Mouse (Mus musculus): ENCODE results near the gene Dmrt1. TPM values are rescaled to one million over a fixed set of nuclear protein-coding genes. Genes with fewer than 3 reads are reported as not detected.
A peak's percentile ranks its signal among the peaks of the same experiment; 100 is the strongest.

Dmrt1 gene
- polyA plus RNA-seq, 1 experiment from 2014 or later = 0.27 TPM

- peaks cover 98% of the 10 kb centered on the region for H3K27me3 ChIP-seq (replicated peaks)
- H3K4me1 ChIP-seq = peaks cover 23% of the 10 kb centered on the region
- WGBS = under 1% methylated on average over 42 of the region's 42 CpGs
- peak overlapping the region; percentile 54 for H3K4me2 ChIP-seq (replicated peaks)
- H3K4me3 ChIP-seq = peak overlapping the region; percentile 29
- peak overlapping the region; percentile 38; the same call in 1 of the 2 replicates for H3K9ac ChIP-seq
- no peak overlapping the region for H3K27ac ChIP-seq
- no peaks in the 10 kb centered on the region for H3K36me3 ChIP-seq
- 0 out of 2 replicates have a peak, but pooled peaks have one; percentile 37 for ATAC-seq (ENCODE audit: low FRiP score, low read depth)
- H3K9me3 ChIP-seq = no peaks in the 10 kb centered on the region
These were observed 105.7 kb downstream of the Dmrt1 start for GRCm38 (mm10) chr19:25611116-25611515.

GRCm38 (mm10) chr19:25611876-25612805 lies 106.7 kb downstream of the Dmrt1 start:
- Histone ChIP-seq H3K4me1 (peaks cover 20% of the 10 kb centered on the region), H3K27ac (no peak overlapping the region), H3K4me2 (replicated peaks) (no peak overlapping the region), H3K9ac (no peak overlapping the region), H3K9me3 (no peaks in the 10 kb centered on the region), H3K4me3 (no peak overlapping the region; the same call in 1 of the 2 replicates), H3K36me3 (no peaks in the 10 kb centered on the region), H3K27me3 (replicated peaks) (peaks cover 98% of the 10 kb centered on the region)
- ATAC-seq (ENCODE audit: low FRiP score, low read depth) = no peak
- WGBS = under 1% methylated on average over 16 of the region's 16 CpGs

- 1% methylated on average over 6 of the region's 6 CpGs for WGBS
- peaks cover 98% of the 10 kb centered on the region for H3K27me3 ChIP-seq (replicated peaks)
- no peak overlapping the region for H3K4me3 ChIP-seq
- no peak overlapping the region for H3K9ac ChIP-seq
- ATAC-seq (ENCODE audit: low FRiP score, low read depth) = no peak
- no peaks in the 10 kb centered on the region for H3K36me3 ChIP-seq
- H3K4me1 ChIP-seq = peaks cover 15% of the 10 kb centered on the region
- no peaks in the 10 kb centered on the region for H3K9me3 ChIP-seq
- H3K27ac ChIP-seq = no peak overlapping the region
- H3K4me2 ChIP-seq (replicated peaks) = no peak overlapping the region
These were observed 107.4 kb downstream of the Dmrt1 start for GRCm38 (mm10) chr19:25612806-25613295.

- no peak overlapping the region for H3K9ac ChIP-seq
- no peaks in the 10 kb centered on the region for H3K9me3 ChIP-seq
- peaks cover 98% of the 10 kb centered on the region for H3K27me3 ChIP-seq (replicated peaks)
- no peak overlapping the region for H3K4me2 ChIP-seq (replicated peaks)
- H3K36me3 ChIP-seq = no peaks in the 10 kb centered on the region
- peaks cover 14% of the 10 kb centered on the region for H3K4me1 ChIP-seq
- no peak overlapping the region for H3K27ac ChIP-seq
- no peak for ATAC-seq (ENCODE audit: low FRiP score, low read depth)
- H3K4me3 ChIP-seq = no peak overlapping the region
- 3% methylated on average over 13 of the region's 13 CpGs for WGBS
These were observed 108.3 kb downstream of the Dmrt1 start for GRCm38 (mm10) chr19:25613476-25614300.

GRCm38 (mm10) chr19:25615889-25616288 lies 110.5 kb downstream of the Dmrt1 start:
- WGBS = 15% methylated on average over 6 of the region's 6 CpGs
- H3K27ac ChIP-seq = no peak overlapping the region

GRCm38 (mm10) chr19:25622291-25623251 lies 117.2 kb downstream of the Dmrt1 start:
- no peak overlapping the region for H3K4me3 ChIP-seq
- no peaks in the 10 kb centered on the region for H3K9me3 ChIP-seq
- H3K27ac ChIP-seq = no peak overlapping the region
- peaks cover 99% of the 10 kb centered on the region for H3K27me3 ChIP-seq (replicated peaks)
- peak overlapping the region; percentile 50 for H3K4me2 ChIP-seq (replicated peaks)
- 0 out of 2 replicates have a peak, but pooled peaks cover 4% of the 10 kb centered on the region for H3K4me1 ChIP-seq
- H3K9ac ChIP-seq = no peak overlapping the region
- no peaks in the 10 kb centered on the region for H3K36me3 ChIP-seq
- WGBS = 25% methylated on average over 54 of the region's 54 CpGs
- ATAC-seq (ENCODE audit: low FRiP score, low read depth) = peak; percentile 77

More at GRCm38 (mm10) chr19:25615889-25616288, 110.5 kb downstream of the Dmrt1 start:
- no peak overlapping the region for H3K4me3 ChIP-seq
- H3K36me3 ChIP-seq = no peaks in the 10 kb centered on the region
- H3K4me2 ChIP-seq (replicated peaks) = no peak overlapping the region
- no peak overlapping the region for H3K9ac ChIP-seq
- H3K27me3 ChIP-seq (replicated peaks) = peaks cover 99% of the 10 kb centered on the region
- H3K4me1 ChIP-seq = peaks cover 2% of the 10 kb centered on the region
- no peak for ATAC-seq (ENCODE audit: low FRiP score, low read depth)
- no peaks in the 10 kb centered on the region for H3K9me3 ChIP-seq

GRCm38 (mm10) chr19:25628490-25628889 lies 123.1 kb downstream of the Dmrt1 start:
- ATAC-seq (ENCODE audit: low FRiP score, low read depth) = no peak
- no peak overlapping the region for H3K4me3 ChIP-seq

GRCm38 (mm10) chr19:25635119-25635518 lies 129.7 kb downstream of the Dmrt1 start:
- Histone ChIP-seq H3K27me3 (replicated peaks) (no peaks in the 10 kb centered on the region), H3K4me3 (no peak overlapping the region), H3K9me3 (no peaks in the 10 kb centered on the region), H3K9ac (no peak overlapping the region), H3K27ac (no peak overlapping the region), H3K4me1 (no peaks in the 10 kb centered on the region), H3K36me3 (no peaks in the 10 kb centered on the region), H3K4me2 (replicated peaks) (no peak overlapping the region; the same call in 1 of the 2 replicates)
- no peak for ATAC-seq (ENCODE audit: low FRiP score, low read depth)
- 89% methylated on average over 5 of the region's 5 CpGs for WGBS

More at GRCm38 (mm10) chr19:25628490-25628889, 123.1 kb downstream of the Dmrt1 start:
- H3K27me3 ChIP-seq (replicated peaks) = peaks cover 49% of the 10 kb centered on the region
- H3K9ac ChIP-seq = no peak overlapping the region
- no peak overlapping the region for H3K4me2 ChIP-seq (replicated peaks)
- H3K27ac ChIP-seq = no peak overlapping the region
- H3K4me1 ChIP-seq = no peaks in the 10 kb centered on the region
- no peaks in the 10 kb centered on the region for H3K36me3 ChIP-seq
- no peaks in the 10 kb centered on the region for H3K9me3 ChIP-seq
- 12% methylated on average over 9 of the region's 9 CpGs for WGBS

GRCm38 (mm10) chr19:25635622-25636244 lies 130.3 kb downstream of the Dmrt1 start:
- Histone ChIP-seq H3K36me3 (no peaks in the 10 kb centered on the region), H3K4me1 (no peaks in the 10 kb centered on the region), H3K27ac (no peak overlapping the region), H3K4me2 (replicated peaks) (peak overlapping the region; percentile 59), H3K27me3 (replicated peaks) (no peaks in the 10 kb centered on the region), H3K9me3 (no peaks in the 10 kb centered on the region), H3K4me3 (peak overlapping the region; percentile 25), H3K9ac (0 out of 2 replicates have a peak overlapping the region, but pooled peaks have one; percentile 29)
- peak; percentile 77 for ATAC-seq (ENCODE audit: low FRiP score, low read depth)
- 13% methylated on average over 22 of the region's 22 CpGs for WGBS

GRCm38 (mm10) chr19:25638766-25639361 lies 133.4 kb downstream of the Dmrt1 start:
- 77% methylated on average over 11 of the region's 11 CpGs for WGBS
- H3K36me3 ChIP-seq = no peaks in the 10 kb centered on the region
- no peak overlapping the region for H3K9ac ChIP-seq
- H3K27me3 ChIP-seq (replicated peaks) = no peaks in the 10 kb centered on the region
- no peak for ATAC-seq (ENCODE audit: low FRiP score, low read depth)
- H3K4me2 ChIP-seq (replicated peaks) = no peak overlapping the region
- H3K27ac ChIP-seq = no peak overlapping the region
- H3K4me3 ChIP-seq = no peak overlapping the region
- no peaks in the 10 kb centered on the region for H3K4me1 ChIP-seq
- no peaks in the 10 kb centered on the region for H3K9me3 ChIP-seq
